In genomic region chr14:55855101-55855561, GRCm38 (mm10) we compare ENCODE assay signal across 8 mouse cellular contexts. TPM values are rescaled to one million over a fixed set of nuclear protein-coding genes. Genes with fewer than 3 reads are reported as not detected.
DNase-seq lines count a peak whose midpoint lies in the region; ATAC-seq and TF ChIP-seq lines count a peak whose summit lies in the region.

No protein-coding gene starts in this region.

- H3K4me1 ChIP-seq in forebrain, embryonic 13.5 days, result peaks cover 66% of the 10 kb centered on the region
- peaks cover 43% of the 10 kb centered on the region for H3K4me1 ChIP-seq in intestine, embryonic 14.5 days (replicated peaks; ENCODE audit: control insufficient read depth, insufficient read depth, low read length)
- H3K4me1 ChIP-seq in liver, postnatal 0 days (ENCODE audit: insufficient read depth), result peaks cover 30% of the 10 kb centered on the region

- peak overlapping the region; percentile 61 for H3K4me3 ChIP-seq in left cerebral cortex, adult 2 months
- H3K4me3 ChIP-seq in forebrain, embryonic 13.5 days, result peak overlapping the region; percentile 71
- peak overlapping the region; percentile 84 for H3K4me3 ChIP-seq in intestine, embryonic 14.5 days (ENCODE audit: low read depth, low read length)
- H3K4me3 ChIP-seq in liver, postnatal 0 days (ENCODE audit: low read depth, low read length), result peak overlapping the region; percentile 51

- H3K36me3 ChIP-seq in forebrain, embryonic 13.5 days (ENCODE audit: poor library complexity, severe bottlenecking), result 0 out of 2 replicates have a peak, but pooled peaks cover 13% of the 10 kb centered on the region
- H3K36me3 ChIP-seq in intestine, embryonic 14.5 days (ENCODE audit: control insufficient read depth, insufficient read depth, low read length), result peaks cover 10% of the 10 kb centered on the region
- no peaks in the 10 kb centered on the region for H3K36me3 ChIP-seq in liver, postnatal 0 days (replicated peaks; ENCODE audit: insufficient read depth, low read length)

- no peak for TF ChIP-seq CTCF in left cerebral cortex, adult 2 months (IDR thresholded peaks at IDR 0.05)
- TF ChIP-seq CTCF in liver, postnatal 0 days (IDR thresholded peaks at IDR 0.05; ENCODE audit: low read depth), result no peak

- peak; percentile 22 for ATAC-seq in forebrain, embryonic 13.5 days
- peak; percentile 28 for ATAC-seq in intestine, embryonic 14.5 days (replicated peaks; ENCODE audit: low FRiP score, low TSS enrichment, low read depth)
- ATAC-seq in liver, postnatal 0 days, result no peak

- no peak for TF ChIP-seq EP300 in liver, postnatal 0 days (IDR thresholded peaks at IDR 0.05; ENCODE audit: low read depth)

- peak overlapping the region; percentile 85 for H3K9ac ChIP-seq in forebrain, embryonic 13.5 days
- peak overlapping the region; percentile 77 for H3K9ac ChIP-seq in intestine, embryonic 14.5 days (ENCODE audit: low read length)
- H3K9ac ChIP-seq in liver, postnatal 0 days (replicated peaks), result peak overlapping the region; percentile 66; the same call in 1 of the 2 replicates

- H3K27ac ChIP-seq in left cerebral cortex, adult 2 months, result peak overlapping the region; percentile 54; the same call in 1 of the 2 replicates
- H3K27ac ChIP-seq in forebrain, embryonic 13.5 days, result peak overlapping the region; percentile 89
- peak overlapping the region; percentile 95 for H3K27ac ChIP-seq in intestine, embryonic 14.5 days (ENCODE audit: low read depth)
- 0 out of 2 replicates have a peak overlapping the region, but pooled peaks have one; percentile 29 for H3K27ac ChIP-seq in liver, postnatal 0 days (ENCODE audit: low read depth)

- intact Hi-C loops in left cerebral cortex, adult 2 months (cut with DNase I), result no loop called here

- DNase-seq in left cerebral cortex, adult 2 months (ENCODE audit: extremely low spot score in 1 of 2, low spot score in 2 of 2), result no peak
- no peak for DNase-seq in left cerebral cortex, adult 11 months (ENCODE audit: low spot score)
- DNase-seq in intestine, embryonic 14.5 days (ENCODE audit: low spot score), result peak; percentile 77
- no peak for DNase-seq in liver, postnatal 0 days
- peak; percentile 31 for DNase-seq in ovary, postnatal 36 days (ENCODE audit: low spot score)
- DNase-seq in right cerebral cortex, adult 2 months (ENCODE audit: low spot score in 2 of 2), result no peak
- no peak for DNase-seq in frontal cortex, postnatal 14 days (ENCODE audit: low spot score in 2 of 2)

- no peaks in the 10 kb centered on the region for H3K9me3 ChIP-seq in forebrain, embryonic 13.5 days (replicated peaks)
- H3K9me3 ChIP-seq in intestine, embryonic 14.5 days (ENCODE audit: control insufficient read depth, low read length), result no peaks in the 10 kb centered on the region
- H3K9me3 ChIP-seq in liver, postnatal 0 days (ENCODE audit: low read length), result no peaks in the 10 kb centered on the region

- peak overlapping the region; percentile 90 for H3K4me2 ChIP-seq in forebrain, embryonic 13.5 days
- peak overlapping the region; percentile 77 for H3K4me2 ChIP-seq in intestine, embryonic 14.5 days (ENCODE audit: low read length)
- peak overlapping the region; percentile 87 for H3K4me2 ChIP-seq in liver, postnatal 0 days (ENCODE audit: low read depth, low read length)

- H3K27me3 ChIP-seq in forebrain, embryonic 13.5 days, result no peaks in the 10 kb centered on the region
- H3K27me3 ChIP-seq in intestine, embryonic 14.5 days (replicated peaks; ENCODE audit: control insufficient read depth, insufficient read depth, low read length), result no peaks in the 10 kb centered on the region
- no peaks in the 10 kb centered on the region for H3K27me3 ChIP-seq in liver, postnatal 0 days (ENCODE audit: insufficient read depth, low read length)

- 4% methylated on average over 4 of the region's 4 CpGs for WGBS in forebrain, embryonic 13.5 days
- WGBS in intestine, embryonic 14.5 days, result 1% methylated on average over 4 of the region's 4 CpGs
- WGBS in liver, postnatal 0 days (ENCODE audit: insufficient replicate concordance), result 22% methylated on average over 4 of the region's 4 CpGs

RNA-seq across cellular contexts. Expression of gene Nynrin, which starts 1.3 kb away (rescaled TPM):
- total RNA-seq in left cerebral cortex, adult 2 months (2021), result 1 to 10 TPM; 6.4 to 8.4 TPM
- 9.3 and 12.4 TPM in 2 replicates for polyA plus RNA-seq in forebrain, embryonic 13.5 days (2015; fragmentation: Nextera tagmentation; extraction: Ambion mirVana)
- polyA plus RNA-seq in intestine, embryonic 14.5 days (2014; fragmentation: Nextera tagmentation; extraction: Ambion mirVana), result 15.9 and 18.6 TPM in 2 replicates
- 0.63 and 0.70 TPM in 2 replicates for polyA plus RNA-seq in liver, postnatal 0 days (2015; fragmentation: Nextera tagmentation; extraction: Ambion mirVana)

RNA-seq across cellular contexts. Expression of gene Cbln3, which starts 29.1 kb away (rescaled TPM):
- total RNA-seq in left cerebral cortex, adult 2 months (2021), result under 1 TPM; 0.20 to 0.26 TPM
- 0.08 and 0.18 TPM in 2 replicates for polyA plus RNA-seq in forebrain, embryonic 13.5 days (2015; fragmentation: Nextera tagmentation; extraction: Ambion mirVana)
- polyA plus RNA-seq in intestine, embryonic 14.5 days (2014; fragmentation: Nextera tagmentation; extraction: Ambion mirVana), result 0.18 and 0.23 TPM in 2 replicates
- 0.29 and 0.40 TPM in 2 replicates for polyA plus RNA-seq in liver, postnatal 0 days (2015; fragmentation: Nextera tagmentation; extraction: Ambion mirVana)

RNA-seq across cellular contexts. Expression of gene Khnyn, which starts 29.6 kb away (rescaled TPM):
- total RNA-seq in left cerebral cortex, adult 2 months (2021), result 10 to 100 TPM; 11.9 to 12.0 TPM
- polyA plus RNA-seq in forebrain, embryonic 13.5 days (2015; fragmentation: Nextera tagmentation; extraction: Ambion mirVana), result 9.6 and 10.8 TPM in 2 replicates
- polyA plus RNA-seq in intestine, embryonic 14.5 days (2014; fragmentation: Nextera tagmentation; extraction: Ambion mirVana), result 10.4 and 11.2 TPM in 2 replicates
- 4.6 and 5.2 TPM in 2 replicates for polyA plus RNA-seq in liver, postnatal 0 days (2015; fragmentation: Nextera tagmentation; extraction: Ambion mirVana)

RNA-seq across cellular contexts. Expression of gene Nfatc4, which starts 32.2 kb away (rescaled TPM):
- total RNA-seq in left cerebral cortex, adult 2 months (2021), result 1 to 10 TPM; 1.1 to 2.6 TPM
- 17.0 and 18.9 TPM in 2 replicates for polyA plus RNA-seq in forebrain, embryonic 13.5 days (2015; fragmentation: Nextera tagmentation; extraction: Ambion mirVana)
- polyA plus RNA-seq in intestine, embryonic 14.5 days (2014; fragmentation: Nextera tagmentation; extraction: Ambion mirVana), result 34.3 and 37.4 TPM in 2 replicates
- 0.41 and 0.63 TPM in 2 replicates for polyA plus RNA-seq in liver, postnatal 0 days (2015; fragmentation: Nextera tagmentation; extraction: Ambion mirVana)

RNA-seq across cellular contexts. Expression of gene Sdr39u1, which starts 45.0 kb away (rescaled TPM):
- total RNA-seq in left cerebral cortex, adult 2 months (2021), result 10 to 100 TPM; 91.3 to 96.9 TPM
- 71.0 and 72.3 TPM in 2 replicates for polyA plus RNA-seq in forebrain, embryonic 13.5 days (2015; fragmentation: Nextera tagmentation; extraction: Ambion mirVana)
- 66.2 and 70.4 TPM in 2 replicates for polyA plus RNA-seq in intestine, embryonic 14.5 days (2014; fragmentation: Nextera tagmentation; extraction: Ambion mirVana)
- 26.2 and 26.9 TPM in 2 replicates for polyA plus RNA-seq in liver, postnatal 0 days (2015; fragmentation: Nextera tagmentation; extraction: Ambion mirVana)

Comparison
In these comparisons a context has a peak if more than half of its experiments do, and no peak if none do; other contexts are left out.
1. DNase-seq: peak in intestine, embryonic 14.5 days (single experiment) and ovary, postnatal 36 days (single experiment); none in left cerebral cortex, adult 2 months (0 of 2), left cerebral cortex, adult 11 months (single experiment), liver, postnatal 0 days (single experiment), right cerebral cortex, adult 2 months (0 of 2) and frontal cortex, postnatal 14 days (0 of 2).
2. H3K27ac ChIP-seq: peak in every context shown above with its lines; median percentile 95 in intestine, embryonic 14.5 days; 89 in forebrain, embryonic 13.5 days; 54 in left cerebral cortex, adult 2 months; 29 in liver, postnatal 0 days.
3. Peak in every context shown above with its lines, with median percentiles within 50 percentile points of each other: H3K4me3 ChIP-seq, H3K4me2 ChIP-seq and H3K9ac ChIP-seq.